Mouse (Mus musculus): ENCODE results near the gene Rhoc. TPM values are rescaled to one million over a fixed set of nuclear protein-coding genes. Genes with fewer than 3 reads are reported as not detected.
A peak's percentile ranks its signal among the peaks of the same experiment; 100 is the strongest.

Rhoc gene
- polyA plus RNA-seq, 1 experiment from 2014 or later = 183 TPM

DNA sequence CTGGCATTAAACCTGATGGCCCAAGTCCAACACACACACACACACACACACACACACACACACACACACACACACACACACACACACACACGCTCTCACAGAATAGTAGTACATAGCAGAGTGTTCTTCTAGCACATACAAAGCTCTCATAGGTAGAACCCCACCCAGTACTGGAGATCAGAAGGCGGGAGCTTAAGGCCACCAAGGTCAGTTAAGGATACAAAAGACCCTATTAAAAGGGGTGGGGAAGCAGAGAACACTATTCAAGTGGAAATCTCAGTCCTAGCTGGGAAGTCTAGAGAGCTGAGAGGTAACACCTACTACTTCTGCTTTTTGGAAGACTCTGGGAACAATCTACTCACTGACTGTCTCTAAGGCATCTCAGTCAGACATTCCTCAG is 27.2 kb downstream of the Rhoc start:
- Histone ChIP-seq H3K36me3 (ENCODE audit: control insufficient read depth, insufficient read depth, low read length) (0 out of 2 replicates have a peak, but pooled peaks cover 3% of the 10 kb centered on the region), H3K4me3 (ENCODE audit: low read depth, low read length) (no peak overlapping the region), H3K4me1 (ENCODE audit: control insufficient read depth, insufficient read depth, low read length) (0 out of 2 replicates have a peak, but pooled peaks cover 7% of the 10 kb centered on the region), H3K4me2 (ENCODE audit: low read depth, low read length) (no peak overlapping the region), H3K9me3 (ENCODE audit: control insufficient read depth, low read length) (no peaks in the 10 kb centered on the region), H3K9ac (ENCODE audit: low read depth, low read length) (no peak overlapping the region), H3K27me3 (replicated peaks; ENCODE audit: control insufficient read depth, insufficient read depth, low read length) (no peaks in the 10 kb centered on the region), H3K27ac (replicated peaks; ENCODE audit: low read depth, low read length) (no peak overlapping the region)
- WGBS = 75% methylated on average over 2 of the region's 2 CpGs
- no peak for DNase-seq (ENCODE audit: low spot score)
- ATAC-seq (ENCODE audit: low read depth) = no peak

DNA sequence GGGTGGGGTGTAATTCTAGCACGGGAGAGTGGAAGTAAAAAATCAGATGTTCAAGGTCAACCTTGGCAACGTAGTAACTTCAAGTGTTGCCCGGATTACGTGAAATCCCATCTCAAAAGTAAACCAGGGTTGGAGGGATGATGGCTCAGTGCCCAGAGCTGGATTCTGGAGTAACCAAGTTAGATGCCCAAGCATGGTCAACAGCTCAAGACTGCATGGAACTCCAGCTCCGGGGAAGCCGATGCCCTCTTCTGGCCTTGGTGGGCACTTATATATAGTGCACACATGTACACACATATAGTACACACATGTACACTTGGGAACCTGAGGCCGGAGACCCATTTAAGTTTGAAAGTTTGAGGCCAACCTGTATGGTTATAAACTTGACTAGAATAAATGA is 28.0 kb downstream of the Rhoc start:
- Histone ChIP-seq H3K4me2 (ENCODE audit: low read depth, low read length) (no peak overlapping the region), H3K27ac (replicated peaks; ENCODE audit: low read depth, low read length) (no peak overlapping the region), H3K36me3 (ENCODE audit: control insufficient read depth, insufficient read depth, low read length) (0 out of 2 replicates have a peak, but pooled peaks cover 11% of the 10 kb centered on the region), H3K27me3 (replicated peaks; ENCODE audit: control insufficient read depth, insufficient read depth, low read length) (no peaks in the 10 kb centered on the region), H3K9me3 (ENCODE audit: control insufficient read depth, low read length) (no peaks in the 10 kb centered on the region), H3K4me3 (ENCODE audit: low read depth, low read length) (no peak overlapping the region), H3K4me1 (ENCODE audit: control insufficient read depth, insufficient read depth, low read length) (0 out of 2 replicates have a peak, but pooled peaks cover 7% of the 10 kb centered on the region), H3K9ac (ENCODE audit: low read depth, low read length) (no peak overlapping the region)
- ATAC-seq (ENCODE audit: low read depth) (no peak), DNase-seq (ENCODE audit: low spot score) (no peak)
- 93% methylated on average over 7 of the region's 7 CpGs for WGBS

DNA sequence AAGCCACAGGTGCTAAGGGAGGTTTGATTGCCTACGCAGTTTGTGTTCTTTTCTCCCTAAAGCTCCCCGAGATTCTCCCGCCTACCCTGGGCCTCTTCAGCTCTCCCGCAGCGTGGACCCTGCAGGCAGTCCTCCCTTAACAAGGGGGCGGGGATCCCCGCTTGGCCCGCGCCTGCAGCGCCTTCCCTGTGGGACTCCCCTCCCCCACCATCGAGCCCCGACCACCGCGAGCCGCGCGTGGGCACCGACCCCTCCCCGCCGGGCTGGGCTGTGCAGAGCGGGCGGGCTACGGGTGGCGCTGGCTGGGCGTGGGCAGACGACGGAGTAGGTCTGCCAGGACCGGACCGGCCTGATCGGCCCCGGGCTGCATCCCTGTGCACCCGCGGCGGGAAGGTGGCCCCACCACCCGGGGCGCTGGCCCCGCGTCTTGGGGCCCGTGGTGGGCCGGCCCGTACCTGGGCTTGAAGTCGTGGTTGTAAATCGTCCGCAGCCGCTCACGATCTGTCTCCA is 29.4 kb downstream of the Rhoc start:
- ATAC-seq (ENCODE audit: low read depth) (peak; percentile 81), DNase-seq (ENCODE audit: low spot score) (peak; percentile 84)
- H3K4me1 ChIP-seq (ENCODE audit: control insufficient read depth, insufficient read depth, low read length) = 0 out of 2 replicates have a peak, but pooled peaks cover 7% of the 10 kb centered on the region
- no peaks in the 10 kb centered on the region for H3K9me3 ChIP-seq (ENCODE audit: control insufficient read depth, low read length)
- under 1% methylated on average over 36 of the region's 46 CpGs for WGBS
- peak overlapping the region; percentile 79 for H3K4me2 ChIP-seq (ENCODE audit: low read depth, low read length)
- peak overlapping the region; percentile 96 for H3K9ac ChIP-seq (ENCODE audit: low read depth, low read length)
- peaks cover 18% of the 10 kb centered on the region; the same call in 1 of the 2 replicates for H3K36me3 ChIP-seq (ENCODE audit: control insufficient read depth, insufficient read depth, low read length)
- peak overlapping the region; percentile 96 for H3K27ac ChIP-seq (replicated peaks; ENCODE audit: low read depth, low read length)
- H3K4me3 ChIP-seq (ENCODE audit: low read depth, low read length) = peak overlapping the region; percentile 92
- no peaks in the 10 kb centered on the region for H3K27me3 ChIP-seq (replicated peaks; ENCODE audit: control insufficient read depth, insufficient read depth, low read length)

DNA sequence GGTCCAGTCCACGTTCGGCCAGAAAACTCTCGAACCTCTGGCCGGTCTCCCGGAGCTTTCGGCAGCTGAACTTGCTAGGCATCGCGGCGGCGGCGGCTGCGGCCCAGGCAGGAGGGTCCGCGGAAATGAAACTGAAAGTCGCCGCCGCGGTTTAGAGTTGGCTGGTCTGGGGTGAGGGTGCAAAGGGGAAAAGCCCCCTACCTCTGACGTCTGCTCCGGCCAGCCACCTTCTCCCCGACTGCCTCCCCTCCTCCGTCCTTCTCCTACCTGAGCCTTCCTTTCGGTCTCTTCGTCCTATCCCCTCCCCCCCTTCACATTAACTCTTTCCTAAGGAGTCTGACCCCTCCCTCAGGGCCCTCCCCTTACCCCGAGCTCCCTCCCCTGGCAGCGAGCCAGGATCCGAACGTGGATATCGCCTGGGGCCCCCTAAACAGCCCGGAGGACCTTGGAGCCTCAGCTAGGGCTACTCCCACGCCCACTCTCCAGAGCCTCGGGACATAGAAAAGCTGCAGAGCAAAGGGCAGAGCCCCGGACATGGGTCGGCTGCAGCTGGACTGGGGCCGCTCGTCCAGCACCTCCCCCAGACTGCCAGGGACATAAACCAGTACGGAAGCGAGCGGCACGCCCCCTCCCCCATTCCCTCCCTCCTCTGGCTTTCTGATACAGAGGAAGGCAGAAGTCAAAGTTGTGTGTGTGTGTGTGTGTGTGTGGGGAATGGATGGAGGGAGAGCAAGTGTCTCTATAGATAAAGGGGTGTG is 30.0 kb downstream of the Rhoc start, which contains the start of gene Mov10:
TSS of gene Mov10 (minus strand) at position 573 of the 758 bp plus-strand sequence.
- peaks cover 18% of the 10 kb centered on the region; the same call in 1 of the 2 replicates for H3K36me3 ChIP-seq (ENCODE audit: control insufficient read depth, insufficient read depth, low read length)
- 0 out of 2 replicates have a peak, but pooled peaks cover 7% of the 10 kb centered on the region for H3K4me1 ChIP-seq (ENCODE audit: control insufficient read depth, insufficient read depth, low read length)
- no peaks in the 10 kb centered on the region for H3K27me3 ChIP-seq (replicated peaks; ENCODE audit: control insufficient read depth, insufficient read depth, low read length)
- peak within 1 kb of the TSS; percentile 92 for H3K4me3 ChIP-seq (ENCODE audit: low read depth, low read length)
- under 1% methylated on average over 29 of the region's 40 CpGs for WGBS
- H3K27ac ChIP-seq (replicated peaks; ENCODE audit: low read depth, low read length) = peak within 1 kb of the TSS; percentile 96
- DNase-seq (ENCODE audit: low spot score) (peak; percentile 89), ATAC-seq (ENCODE audit: low read depth) (peak; percentile 75)
- peak within 1 kb of the TSS; percentile 79 for H3K4me2 ChIP-seq (ENCODE audit: low read depth, low read length)
- H3K9ac ChIP-seq (ENCODE audit: low read depth, low read length) = peak within 1 kb of the TSS; percentile 96
- no peaks in the 10 kb centered on the region for H3K9me3 ChIP-seq (ENCODE audit: control insufficient read depth, low read length)

GRCm38 (mm10) chr3:104818749-104819134 is 30.6 kb downstream of the Rhoc start:
- WGBS = 5% methylated on average over 3 of the region's 3 CpGs
- H3K9ac ChIP-seq (ENCODE audit: low read depth, low read length) = peak overlapping the region; percentile 96; the same call in 1 of the 2 replicates
- peak overlapping the region; percentile 96 for H3K27ac ChIP-seq (replicated peaks; ENCODE audit: low read depth, low read length)
- no peaks in the 10 kb centered on the region for H3K27me3 ChIP-seq (replicated peaks; ENCODE audit: control insufficient read depth, insufficient read depth, low read length)
- 0 out of 2 replicates have a peak, but pooled peaks cover 7% of the 10 kb centered on the region for H3K4me1 ChIP-seq (ENCODE audit: control insufficient read depth, insufficient read depth, low read length)
- peak overlapping the region; percentile 92 for H3K4me3 ChIP-seq (ENCODE audit: low read depth, low read length)
- H3K36me3 ChIP-seq (ENCODE audit: control insufficient read depth, insufficient read depth, low read length) = peaks cover 18% of the 10 kb centered on the region; the same call in 1 of the 2 replicates
- no peak for ATAC-seq (ENCODE audit: low read depth)
- no peaks in the 10 kb centered on the region for H3K9me3 ChIP-seq (ENCODE audit: control insufficient read depth, low read length)
- peak overlapping the region; percentile 79 for H3K4me2 ChIP-seq (ENCODE audit: low read depth, low read length)
- DNase-seq (ENCODE audit: low spot score) = peak; percentile 36

DNA sequence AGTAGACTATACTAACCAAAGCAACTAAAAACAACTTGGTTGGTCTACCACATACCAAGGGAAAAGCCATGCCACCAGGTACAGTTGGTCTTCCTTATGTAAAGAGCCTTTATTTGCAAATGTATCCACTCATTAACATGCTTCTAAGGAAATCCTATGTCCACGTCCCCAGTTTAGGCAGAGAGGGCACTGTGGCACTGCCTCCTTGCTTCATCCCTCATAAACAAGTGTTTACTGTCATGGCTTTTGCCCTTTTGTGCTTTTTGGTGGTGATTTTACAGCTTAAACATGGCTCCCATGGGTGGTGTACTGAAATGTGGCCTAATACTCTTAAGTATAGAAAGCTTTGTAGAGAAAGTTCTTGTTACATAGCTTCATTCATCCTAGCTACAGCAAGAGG is 32.3 kb downstream of the Rhoc start:
- H3K4me1 ChIP-seq (ENCODE audit: control insufficient read depth, insufficient read depth, low read length) = 0 out of 2 replicates have a peak, but pooled peaks cover 7% of the 10 kb centered on the region
- no peak overlapping the region for H3K4me3 ChIP-seq (ENCODE audit: low read depth, low read length)
- DNase-seq (ENCODE audit: low spot score) = no peak
- no peaks in the 10 kb centered on the region for H3K9me3 ChIP-seq (ENCODE audit: control insufficient read depth, low read length)
- H3K9ac ChIP-seq (ENCODE audit: low read depth, low read length) = no peak overlapping the region
- 48% methylated on average over 1 of the region's 1 CpGs for WGBS
- no peak overlapping the region for H3K27ac ChIP-seq (replicated peaks; ENCODE audit: low read depth, low read length)
- no peak overlapping the region for H3K4me2 ChIP-seq (ENCODE audit: low read depth, low read length)
- ATAC-seq (ENCODE audit: low read depth) = no peak
- no peaks in the 10 kb centered on the region for H3K27me3 ChIP-seq (replicated peaks; ENCODE audit: control insufficient read depth, insufficient read depth, low read length)
- peaks cover 23% of the 10 kb centered on the region; the same call in 1 of the 2 replicates for H3K36me3 ChIP-seq (ENCODE audit: control insufficient read depth, insufficient read depth, low read length)

DNA sequence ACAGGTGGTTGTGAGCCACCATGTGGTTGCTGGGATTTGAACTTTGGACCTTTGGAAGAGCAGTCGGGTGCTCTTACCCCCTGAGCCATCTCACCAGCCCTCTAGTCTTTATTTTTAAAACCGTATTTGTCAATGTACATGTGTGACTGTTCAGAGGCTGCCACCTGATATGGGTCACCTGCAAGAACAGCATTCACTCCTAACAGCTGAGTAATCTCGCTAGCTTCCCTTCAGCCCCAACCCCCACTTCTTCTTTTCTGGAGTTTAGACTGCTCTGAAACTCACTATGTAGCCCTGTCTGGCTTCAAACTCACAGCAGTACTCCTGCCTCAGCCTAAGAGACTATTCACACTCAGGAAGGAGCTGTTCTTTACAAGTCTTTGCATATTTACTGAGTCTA is 34.2 kb downstream of the Rhoc start:
- Histone ChIP-seq H3K27ac (replicated peaks; ENCODE audit: low read depth, low read length) (no peak overlapping the region), H3K9ac (ENCODE audit: low read depth, low read length) (no peak overlapping the region), H3K27me3 (replicated peaks; ENCODE audit: control insufficient read depth, insufficient read depth, low read length) (no peaks in the 10 kb centered on the region), H3K4me1 (ENCODE audit: control insufficient read depth, insufficient read depth, low read length) (0 out of 2 replicates have a peak, but pooled peaks cover 7% of the 10 kb centered on the region), H3K4me3 (ENCODE audit: low read depth, low read length) (no peak overlapping the region), H3K9me3 (ENCODE audit: control insufficient read depth, low read length) (no peaks in the 10 kb centered on the region), H3K4me2 (ENCODE audit: low read depth, low read length) (no peak overlapping the region), H3K36me3 (ENCODE audit: control insufficient read depth, insufficient read depth, low read length) (peaks cover 43% of the 10 kb centered on the region)
- DNase-seq (ENCODE audit: low spot score) = no peak
- WGBS = 84% methylated on average over 3 of the region's 3 CpGs
- no peak for ATAC-seq (ENCODE audit: low read depth)

DNA sequence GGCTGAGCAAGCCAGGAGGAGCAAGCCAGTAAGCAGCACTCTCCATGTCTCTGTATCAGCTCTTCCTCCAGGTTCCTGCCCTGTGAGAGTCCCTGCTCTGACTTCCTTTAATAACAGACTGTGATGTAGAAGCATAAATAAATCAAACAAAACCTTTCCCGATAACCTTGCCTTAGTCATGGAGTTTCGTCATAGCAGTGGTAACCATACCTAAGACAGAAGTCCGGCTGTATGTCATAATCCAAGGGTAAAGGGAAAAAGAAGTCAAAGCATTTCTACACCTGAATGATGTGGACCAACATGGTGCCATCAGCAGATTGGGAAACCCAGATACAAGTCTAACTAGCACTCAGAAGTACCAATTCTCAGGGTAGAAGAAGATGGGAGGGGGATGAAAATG is 47.6 kb downstream of the Rhoc start:
- Histone ChIP-seq H3K9me3 (ENCODE audit: control insufficient read depth, low read length) (no peaks in the 10 kb centered on the region), H3K9ac (ENCODE audit: low read depth, low read length) (no peak overlapping the region), H3K4me3 (ENCODE audit: low read depth, low read length) (no peak overlapping the region), H3K36me3 (ENCODE audit: control insufficient read depth, insufficient read depth, low read length) (peaks cover 88% of the 10 kb centered on the region), H3K27ac (replicated peaks; ENCODE audit: low read depth, low read length) (no peak overlapping the region), H3K4me2 (ENCODE audit: low read depth, low read length) (no peak overlapping the region), H3K27me3 (replicated peaks; ENCODE audit: control insufficient read depth, insufficient read depth, low read length) (no peaks in the 10 kb centered on the region), H3K4me1 (ENCODE audit: control insufficient read depth, insufficient read depth, low read length) (no peaks in the 10 kb centered on the region)
- WGBS = 94% methylated on average over 3 of the region's 3 CpGs
- DNase-seq (ENCODE audit: low spot score) (no peak), ATAC-seq (ENCODE audit: low read depth) (no peak)
